Mouse (Mus musculus) forebrain, embryonic 14.5 days (tissue): Measurements from ENCODE around the gene Gcsam. TPM values are rescaled to one million over a fixed set of nuclear protein-coding genes. Genes with fewer than 3 reads are reported as not detected.
A peak's percentile ranks its signal among the peaks of the same experiment; 100 is the strongest.

ENCODE experiments used
- ATAC-seq: fragments of 200-750 bp; cut with Nextera tagmentation; 2 replicates; pipeline ENCODE4 v1.8.0; 2017; ENCODE audit warnings: mild to moderate bottlenecking, moderate library complexity
- DNase-seq: peaks from one replicate; pipeline ENCODE4 v3.0.0-alpha.2; 2015; ENCODE audit warnings: low spot score
- H3K27ac ChIP-seq: fragments of 300-500 bp; sonication (generic); 2 replicates; pipeline ENCODE4 v1.5.1; 2014; ENCODE audit warnings: low read depth, mild to moderate bottlenecking, control low read depth, low read length, moderate library complexity
- H3K27me3 ChIP-seq: fragments of 300-500 bp; sonication (generic); replicated peaks from 2 replicates; pipeline ENCODE4 v1.6.1; 2014; ENCODE audit warnings: low read length, control low read depth, mixed read lengths; ENCODE audit not compliant: control insufficient read depth, insufficient read depth
- H3K36me3 ChIP-seq: fragments of 300-500 bp; sonication (generic); 2 replicates; pipeline ENCODE4 v1.6.1; 2014; ENCODE audit warnings: low read length, control low read depth; ENCODE audit not compliant: control insufficient read depth, insufficient read depth
- H3K4me1 ChIP-seq: fragments of 300-500 bp; sonication (generic); 2 replicates; pipeline ENCODE4 v1.6.1; 2014; ENCODE audit warnings: antibody characterized with exemption, low read length, control low read depth; ENCODE audit not compliant: control insufficient read depth, insufficient read depth
- H3K4me2 ChIP-seq: fragments of 300-500 bp; sonication (generic); 2 replicates; pipeline ENCODE4 v1.6.1; 2014; ENCODE audit warnings: mild to moderate bottlenecking, control low read depth, low read length
- H3K4me3 ChIP-seq: fragments of 300-500 bp; sonication (generic); 2 replicates; pipeline ENCODE4 v1.5.1; 2014; ENCODE audit warnings: low read depth, low read length, control low read depth
- H3K9ac ChIP-seq: fragments of 300-500 bp; sonication (generic); 2 replicates; pipeline ENCODE4 v1.6.1; 2014; ENCODE audit warnings: mild to moderate bottlenecking, low read length, control low read depth, moderate library complexity
- H3K9me3 ChIP-seq: fragments of 300-500 bp; sonication (generic); replicated peaks from 2 replicates; pipeline ENCODE4 v1.6.1; 2016; ENCODE audit warnings: low read length, control low read depth, mixed read lengths; ENCODE audit not compliant: control insufficient read depth
- WGBS: fragments of 180-500 bp; shearing (Covaris S2); extraction: QIAGEN DNeasy Blood & Tissue Kit; methylation state at CpG from one replicate; pipeline ENCODE4 v1.1.7; 2014; 5-methylcytosine and 5-hydroxymethylcytosine counted together
- polyA plus RNA-seq: library from polyadenylated mRNA; unstranded; fragments of >200 nt; fragmentation: Nextera tagmentation; extraction: Ambion mirVana; gene quantifications from 2 replicates; pipeline ENCODE4 v1.2.1, GENCODE M21; 2014

The Gcsam gene
- polyA plus RNA-seq, result not detected in 2 replicates

DNA sequence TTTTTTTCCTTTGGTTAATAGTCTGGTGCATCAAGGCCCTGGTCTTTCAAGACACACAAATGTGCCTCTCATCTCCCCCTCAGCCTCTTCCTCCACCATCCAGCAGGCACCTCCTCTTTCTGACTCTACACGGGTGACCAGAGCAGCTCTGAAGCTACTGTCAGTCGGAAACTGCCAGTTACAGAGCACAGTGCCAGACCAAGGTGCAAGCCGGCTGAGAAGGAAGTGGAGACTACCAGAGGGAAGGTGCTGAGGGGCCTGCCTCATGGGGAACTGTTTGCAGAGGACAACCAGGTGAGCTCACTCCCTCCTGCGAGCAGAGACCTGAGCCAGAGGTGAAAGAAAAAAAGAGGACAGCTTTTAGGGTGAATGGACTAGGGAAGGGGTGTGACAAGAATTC, at the start of gene Gcsam:
Gene Gcsam (plus strand): TSS at position 114 of the 400 bp plus-strand sequence.
- WGBS, result 78% methylated on average over 4 of the region's 4 CpGs
- Histone ChIP-seq H3K27me3 (no peaks in the 10 kb centered on the region), H3K4me3 (no peak within 1 kb of the TSS), H3K36me3 (no peaks in the 10 kb centered on the region), H3K27ac (no peak within 1 kb of the TSS), H3K4me2 (no peak within 1 kb of the TSS), H3K9me3 (no peaks in the 10 kb centered on the region), H3K9ac (no peak within 1 kb of the TSS), H3K4me1 (no peaks in the 10 kb centered on the region)
- ATAC-seq (no peak), DNase-seq (no peak)

DNA sequence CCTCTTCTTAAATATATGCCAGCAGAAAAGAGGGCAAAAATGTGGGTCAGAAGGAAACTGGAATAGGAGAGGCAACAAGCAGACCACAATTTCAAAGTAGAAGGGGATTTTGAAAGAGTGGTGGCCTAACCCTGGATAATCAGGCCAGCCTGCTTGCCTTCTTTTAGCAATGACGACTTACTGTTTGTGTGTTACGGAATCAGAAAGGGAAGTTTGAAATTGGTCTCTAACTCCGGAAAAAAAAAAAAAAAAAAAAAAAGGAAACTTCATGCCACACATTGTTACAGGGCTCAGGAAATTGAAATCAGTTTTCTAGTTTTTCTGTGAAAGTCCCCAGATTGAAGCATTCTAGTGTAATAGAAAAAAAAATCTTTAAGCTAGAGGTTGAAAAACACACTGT, 48.4 kb upstream of the Gcsam start:
- H3K36me3 ChIP-seq, result no peaks in the 10 kb centered on the region
- no peak overlapping the region for H3K4me3 ChIP-seq
- H3K4me2 ChIP-seq, result no peak overlapping the region
- no peaks in the 10 kb centered on the region for H3K27me3 ChIP-seq
- DNase-seq, result no peak
- H3K27ac ChIP-seq, result no peak overlapping the region
- no peaks in the 10 kb centered on the region for H3K9me3 ChIP-seq
- H3K4me1 ChIP-seq, result no peaks in the 10 kb centered on the region
- WGBS, result 62% methylated on average over 3 of the region's 3 CpGs
- no peak overlapping the region for H3K9ac ChIP-seq
- no peak for ATAC-seq

GRCm38 (mm10) chr16:45572307-45572706, 37.9 kb upstream of the Gcsam start:
- H3K4me3 ChIP-seq, result no peak overlapping the region
- no peaks in the 10 kb centered on the region for H3K4me1 ChIP-seq
- H3K9me3 ChIP-seq, result no peaks in the 10 kb centered on the region
- H3K9ac ChIP-seq, result no peak overlapping the region
- H3K27me3 ChIP-seq, result no peaks in the 10 kb centered on the region
- 88% methylated on average over 3 of the region's 3 CpGs for WGBS
- H3K36me3 ChIP-seq, result no peaks in the 10 kb centered on the region
- ATAC-seq, result no peak
- H3K27ac ChIP-seq, result no peak overlapping the region
- H3K4me2 ChIP-seq, result no peak overlapping the region
- DNase-seq, result no peak

- no peak for ATAC-seq
Observed at GRCm38 (mm10) chr16:45579883-45580282, 30.3 kb upstream of the Gcsam start.

DNA sequence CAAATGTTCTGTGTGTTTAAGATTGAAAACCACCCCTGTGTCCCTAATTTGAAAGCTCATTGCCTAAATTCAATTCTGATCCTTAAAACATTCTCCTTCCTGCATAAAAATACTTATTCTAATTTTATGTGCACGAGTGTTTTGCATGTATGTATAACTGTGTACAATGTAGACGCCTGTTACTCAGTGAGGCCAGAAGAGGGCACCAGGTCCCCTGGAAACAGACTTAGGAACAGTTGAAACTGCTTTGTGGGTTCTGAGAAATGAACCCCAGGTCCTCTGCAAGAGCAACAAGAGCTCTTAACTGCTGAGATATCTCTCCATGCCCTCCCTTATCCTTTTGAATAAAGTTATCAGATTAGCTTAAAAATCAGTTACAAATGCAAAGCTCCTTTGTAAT, 27.7 kb upstream of the Gcsam start:
- H3K9ac ChIP-seq, result no peak overlapping the region
- 31% methylated on average over 2 of the region's 2 CpGs for WGBS
- no peaks in the 10 kb centered on the region for H3K27me3 ChIP-seq
- DNase-seq (peak; percentile 31), ATAC-seq (no peak)
- H3K9me3 ChIP-seq, result no peaks in the 10 kb centered on the region
- H3K4me3 ChIP-seq, result no peak overlapping the region
- no peak overlapping the region for H3K4me2 ChIP-seq
- H3K4me1 ChIP-seq, result no peaks in the 10 kb centered on the region
- H3K27ac ChIP-seq, result no peak overlapping the region
- H3K36me3 ChIP-seq, result no peaks in the 10 kb centered on the region

More at GRCm38 (mm10) chr16:45579883-45580282, 30.3 kb upstream of the Gcsam start:
- H3K4me3 ChIP-seq, result no peak overlapping the region
- H3K9me3 ChIP-seq, result no peaks in the 10 kb centered on the region
- 71% methylated on average over 12 of the region's 12 CpGs for WGBS
- no peaks in the 10 kb centered on the region for H3K36me3 ChIP-seq
- no peak overlapping the region for H3K27ac ChIP-seq
- H3K27me3 ChIP-seq, result no peaks in the 10 kb centered on the region
- H3K4me1 ChIP-seq, result no peaks in the 10 kb centered on the region
- H3K9ac ChIP-seq, result no peak overlapping the region
- H3K4me2 ChIP-seq, result no peak overlapping the region
- no peak for DNase-seq

GRCm38 (mm10) chr16:45593656-45594055, 16.5 kb upstream of the Gcsam start:
- Histone ChIP-seq H3K9me3 (no peaks in the 10 kb centered on the region), H3K4me1 (no peaks in the 10 kb centered on the region), H3K36me3 (no peaks in the 10 kb centered on the region), H3K4me2 (no peak overlapping the region), H3K27me3 (no peaks in the 10 kb centered on the region), H3K9ac (no peak overlapping the region), H3K27ac (no peak overlapping the region), H3K4me3 (no peak overlapping the region)
- WGBS, result 53% methylated on average over 1 of the region's 1 CpGs
- DNase-seq, result peak; percentile 39
- no peak for ATAC-seq

- H3K9me3 ChIP-seq, result no peaks in the 10 kb centered on the region
- DNase-seq, result no peak
- no peak for ATAC-seq
- H3K36me3 ChIP-seq, result no peaks in the 10 kb centered on the region
- H3K4me2 ChIP-seq, result no peak overlapping the region
- H3K27me3 ChIP-seq, result no peaks in the 10 kb centered on the region
- H3K9ac ChIP-seq, result no peak overlapping the region
- H3K4me3 ChIP-seq, result no peak overlapping the region
- H3K27ac ChIP-seq, result no peak overlapping the region
- H3K4me1 ChIP-seq, result no peaks in the 10 kb centered on the region
Observed at GRCm38 (mm10) chr16:45595494-45595893, 14.7 kb upstream of the Gcsam start.

GRCm38 (mm10) chr16:45608481-45608954, 1.7 kb upstream of the Gcsam start:
- ATAC-seq, result 0 out of 2 replicates have a peak, but pooled peaks have one; percentile 20
- H3K36me3 ChIP-seq, result no peaks in the 10 kb centered on the region
- 72% methylated on average over 4 of the region's 4 CpGs for WGBS
- no peak overlapping the region for H3K4me2 ChIP-seq
- H3K4me3 ChIP-seq, result no peak overlapping the region
- H3K27me3 ChIP-seq, result no peaks in the 10 kb centered on the region
- no peak overlapping the region for H3K9ac ChIP-seq
- peak; percentile 46 for DNase-seq
- H3K4me1 ChIP-seq, result no peaks in the 10 kb centered on the region
- no peaks in the 10 kb centered on the region for H3K9me3 ChIP-seq
- no peak overlapping the region for H3K27ac ChIP-seq

GRCm38 (mm10) chr16:45609300-45609699, 880 bp upstream of the Gcsam start:
- Histone ChIP-seq H3K9ac (no peak overlapping the region), H3K4me1 (no peaks in the 10 kb centered on the region), H3K4me2 (no peak overlapping the region), H3K27me3 (no peaks in the 10 kb centered on the region), H3K27ac (no peak overlapping the region), H3K36me3 (no peaks in the 10 kb centered on the region), H3K9me3 (no peaks in the 10 kb centered on the region), H3K4me3 (no peak overlapping the region)
- ATAC-seq, result no peak
- 87% methylated on average over 3 of the region's 3 CpGs for WGBS
- peak; percentile 45 for DNase-seq
